13 mouse cellular contexts compared by ENCODE assay signal in the genomic region with DNA sequence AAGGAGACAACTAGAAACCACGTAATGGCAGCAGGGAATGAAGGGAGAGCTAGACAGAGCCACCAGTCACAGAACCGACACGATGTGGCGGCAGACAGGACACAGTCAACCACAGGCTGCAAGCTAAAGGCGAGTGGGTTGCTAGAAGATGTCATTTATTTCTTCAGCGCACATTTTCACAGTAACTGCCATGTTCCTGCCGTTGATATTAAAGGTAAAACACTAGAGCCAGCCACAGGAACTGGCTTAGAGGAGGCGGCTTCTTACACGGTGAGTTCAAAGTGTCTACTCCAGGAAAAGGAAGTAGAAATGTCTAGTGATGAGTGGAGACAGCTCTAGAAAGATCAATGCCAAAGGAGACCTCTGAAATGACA. TPM values are rescaled to one million over a fixed set of nuclear protein-coding genes. Genes with fewer than 3 reads are reported as not detected.
DNase-seq lines count a peak whose midpoint lies in the region; ATAC-seq lines count a peak whose summit lies in the region.
"Had no signal": no experiment of that assay in that cellular context is flagged by ENCODE, and none has a peak within 500 bp of the region (broad histone marks: within the 10 kb centered on the region; RNA-seq: fewer than 3 reads in every experiment).

No protein-coding gene starts in this region.

- peak; percentile 68 for DNase-seq in 416B (ENCODE audit: low read depth)
- peak; percentile 79 for DNase-seq in CD4-positive, CD25-positive, alpha-beta regulatory T cell, adult 2 months (ENCODE audit: low read depth, low spot score)
- DNase-seq in cerebellum, postnatal 14 days: no peak
- DNase-seq in cerebellum, adult 9-10 months: no peak
- DNase-seq in lung, adult 18-20 months: no peak
- no peak for DNase-seq in embryo, embryonic 10 days (ENCODE audit: low spot score)
- DNase-seq: adrenal gland, adult 2 months; heart, adult 2 months; kidney, postnatal 10 days; spleen, adult 18-20 months had no signal

- peak; percentile 57 for ATAC-seq in granulocyte monocyte progenitor cell, adult 5-6 weeks (replicated peaks; ENCODE audit: poor library complexity, severe bottlenecking)
- peak; percentile 17; the same call in 1 of the 2 replicates for ATAC-seq in megakaryocyte progenitor cell, adult 5-6 weeks (replicated peaks; ENCODE audit: poor library complexity)
- ATAC-seq: forebrain, embryonic 15.5 days had no signal

RNA-seq across cellular contexts. Expression of a gene that starts 7.1 kb away (rescaled TPM):
- 26.4 and 29.4 TPM in 2 replicates for total RNA-seq in granulocyte monocyte progenitor cell, adult 5-6 weeks (2014; fragmentation: Nextera tagmentation)
- total RNA-seq in granulocyte monocyte progenitor cell, adult 5-6 weeks (2017): 21.4 and 22.4 TPM in 2 replicates
- total RNA-seq in megakaryocyte progenitor cell, adult 5-6 weeks (2015): 31.1 and 39.7 TPM in 2 replicates
- 15.2 and 17.0 TPM in 2 replicates for total RNA-seq in megakaryocyte progenitor cell, adult 5-6 weeks (2017)

RNA-seq across cellular contexts. Expression of a gene that starts 7.8 kb away (rescaled TPM):
- 12.0 and 15.6 TPM in 2 replicates for total RNA-seq in granulocyte monocyte progenitor cell, adult 5-6 weeks (2014; fragmentation: Nextera tagmentation)
- 12.9 and 15.3 TPM in 2 replicates for total RNA-seq in granulocyte monocyte progenitor cell, adult 5-6 weeks (2017)
- 14.8 and 17.7 TPM in 2 replicates for total RNA-seq in megakaryocyte progenitor cell, adult 5-6 weeks (2015)
- 12.7 and 18.0 TPM in 2 replicates for total RNA-seq in megakaryocyte progenitor cell, adult 5-6 weeks (2017)

RNA-seq across cellular contexts. Expression of a gene that starts 37.6 kb away (rescaled TPM):
- total RNA-seq in granulocyte monocyte progenitor cell, adult 5-6 weeks (2014; fragmentation: Nextera tagmentation): 0.17 TPM in 1 of 2 replicates, not detected in the other
- 0.21 and 0.30 TPM in 2 replicates for total RNA-seq in granulocyte monocyte progenitor cell, adult 5-6 weeks (2017)
- total RNA-seq in megakaryocyte progenitor cell, adult 5-6 weeks (2015): 0.24 and 0.35 TPM in 2 replicates
- total RNA-seq in megakaryocyte progenitor cell, adult 5-6 weeks (2017): 0.25 and 0.74 TPM in 2 replicates

RNA-seq across cellular contexts. Expression of a gene that starts 41.7 kb away (rescaled TPM):
- 1.9 and 7.3 TPM in 2 replicates for total RNA-seq in granulocyte monocyte progenitor cell, adult 5-6 weeks (2014; fragmentation: Nextera tagmentation)
- total RNA-seq in granulocyte monocyte progenitor cell, adult 5-6 weeks (2017): 18.9 and 19.4 TPM in 2 replicates
- 6.9 and 8.3 TPM in 2 replicates for total RNA-seq in megakaryocyte progenitor cell, adult 5-6 weeks (2015)
- 18.2 and 19.9 TPM in 2 replicates for total RNA-seq in megakaryocyte progenitor cell, adult 5-6 weeks (2017)

RNA-seq across cellular contexts. Expression of a gene that starts 55.0 kb away (rescaled TPM):
- not detected in 2 replicates for total RNA-seq in granulocyte monocyte progenitor cell, adult 5-6 weeks (2014; fragmentation: Nextera tagmentation)
- total RNA-seq in granulocyte monocyte progenitor cell, adult 5-6 weeks (2017): 0.69 TPM in 1 of 2 replicates, not detected in the other
- total RNA-seq in megakaryocyte progenitor cell, adult 5-6 weeks (2015): 0.39 and 0.72 TPM in 2 replicates
- total RNA-seq in megakaryocyte progenitor cell, adult 5-6 weeks (2017): 0.24 TPM in 1 of 2 replicates, not detected in the other

Comparison
In these comparisons a context has a peak if more than half of its experiments do, and no peak if none do; other contexts are left out.
1. DNase-seq: peak in 416B (single experiment) and CD4-positive, CD25-positive, alpha-beta regulatory T cell, adult 2 months (single experiment); none in cerebellum, postnatal 14 days (0 of 2), cerebellum, adult 9-10 months (single experiment), lung, adult 18-20 months (0 of 2) and embryo, embryonic 10 days (single experiment).